Mouse (Mus musculus): ENCODE measurements around the gene Dpm1. TPM values are rescaled to one million over a fixed set of nuclear protein-coding genes. Genes with fewer than 3 reads are reported as not detected.

The Dpm1 gene
- polyA plus RNA-seq, 1 experiment from 2014 or later: 102 TPM

GRCm38 (mm10) chr2:168195721-168196120, 34.7 kb downstream of the Dpm1 start:
- H3K4me2 ChIP-seq (replicated peaks): no peak overlapping the region
- no peak for ATAC-seq (ENCODE audit: insufficient number of reproducible peaks, low FRiP score, low TSS enrichment, low read depth)
- no peak overlapping the region for H3K4me3 ChIP-seq (replicated peaks)
- H3K4me1 ChIP-seq: peaks cover 47% of the 10 kb centered on the region
- H3K27ac ChIP-seq (replicated peaks): no peak overlapping the region
- peaks cover 10% of the 10 kb centered on the region for H3K36me3 ChIP-seq
- no peaks in the 10 kb centered on the region for H3K27me3 ChIP-seq
- H3K9ac ChIP-seq: no peak overlapping the region
- WGBS: 59% methylated on average over 2 of the region's 2 CpGs
- H3K9me3 ChIP-seq (replicated peaks): no peaks in the 10 kb centered on the region

GRCm38 (mm10) chr2:168193685-168194084, 36.7 kb downstream of the Dpm1 start:
- Histone ChIP-seq H3K27ac (replicated peaks) (no peak overlapping the region), H3K27me3 (no peaks in the 10 kb centered on the region), H3K4me2 (replicated peaks) (no peak overlapping the region), H3K9ac (no peak overlapping the region), H3K4me3 (replicated peaks) (no peak overlapping the region), H3K4me1 (peaks cover 51% of the 10 kb centered on the region), H3K36me3 (peaks cover 13% of the 10 kb centered on the region), H3K9me3 (replicated peaks) (no peaks in the 10 kb centered on the region)
- 71% methylated on average over 2 of the region's 2 CpGs for WGBS
- ATAC-seq (ENCODE audit: insufficient number of reproducible peaks, low FRiP score, low TSS enrichment, low read depth): no peak

- H3K4me1 ChIP-seq: peaks cover 48% of the 10 kb centered on the region
- 81% methylated on average over 2 of the region's 2 CpGs for WGBS
- no peak for ATAC-seq (ENCODE audit: insufficient number of reproducible peaks, low FRiP score, low TSS enrichment, low read depth)
These were observed 38.5 kb downstream of the Dpm1 start for GRCm38 (mm10) chr2:168191856-168192255.

GRCm38 (mm10) chr2:168175946-168176345, 54.4 kb downstream of the Dpm1 start:
- WGBS: 46% methylated on average over 7 of the region's 7 CpGs
- Histone ChIP-seq H3K9ac (no peak overlapping the region), H3K4me3 (replicated peaks) (no peak overlapping the region), H3K27me3 (no peaks in the 10 kb centered on the region), H3K4me2 (replicated peaks) (no peak overlapping the region), H3K4me1 (peaks cover 5% of the 10 kb centered on the region; the same call in 1 of the 2 replicates), H3K27ac (replicated peaks) (no peak overlapping the region), H3K36me3 (peaks cover 45% of the 10 kb centered on the region), H3K9me3 (replicated peaks) (no peaks in the 10 kb centered on the region)
- ATAC-seq (ENCODE audit: insufficient number of reproducible peaks, low FRiP score, low TSS enrichment, low read depth): no peak

More at GRCm38 (mm10) chr2:168191856-168192255, 38.5 kb downstream of the Dpm1 start:
- Histone ChIP-seq H3K27ac (replicated peaks) (no peak overlapping the region), H3K4me3 (replicated peaks) (no peak overlapping the region), H3K9me3 (replicated peaks) (no peaks in the 10 kb centered on the region), H3K4me2 (replicated peaks) (no peak overlapping the region), H3K27me3 (no peaks in the 10 kb centered on the region), H3K36me3 (peaks cover 21% of the 10 kb centered on the region), H3K9ac (no peak overlapping the region)

GRCm38 (mm10) chr2:168170167-168170685, 60.2 kb downstream of the Dpm1 start:
- Histone ChIP-seq H3K9ac (no peak overlapping the region), H3K27ac (replicated peaks) (peak overlapping the region; percentile 83), H3K27me3 (no peaks in the 10 kb centered on the region), H3K4me2 (replicated peaks) (peak overlapping the region; percentile 26), H3K4me1 (peaks cover 40% of the 10 kb centered on the region), H3K4me3 (replicated peaks) (peak overlapping the region; percentile 16; the same call in 1 of the 2 replicates), H3K9me3 (replicated peaks) (no peaks in the 10 kb centered on the region), H3K36me3 (peaks cover 11% of the 10 kb centered on the region)
- peak; percentile 56; the same call in 1 of the 2 replicates for ATAC-seq (ENCODE audit: insufficient number of reproducible peaks, low FRiP score, low TSS enrichment, low read depth)
- 9% methylated on average over 13 of the region's 13 CpGs for WGBS

GRCm38 (mm10) chr2:168169800-168170113, 60.6 kb downstream of the Dpm1 start:
- Histone ChIP-seq H3K9ac (no peak overlapping the region), H3K4me3 (replicated peaks) (peak overlapping the region; percentile 16; the same call in 1 of the 2 replicates), H3K4me1 (peaks cover 40% of the 10 kb centered on the region), H3K4me2 (replicated peaks) (peak overlapping the region; percentile 26), H3K27me3 (no peaks in the 10 kb centered on the region), H3K27ac (replicated peaks) (peak overlapping the region; percentile 83), H3K36me3 (peaks cover 7% of the 10 kb centered on the region), H3K9me3 (replicated peaks) (no peaks in the 10 kb centered on the region)
- no peak for ATAC-seq (ENCODE audit: insufficient number of reproducible peaks, low FRiP score, low TSS enrichment, low read depth)
- 4% methylated on average over 9 of the region's 9 CpGs for WGBS

GRCm38 (mm10) chr2:168168892-168169799, 61.2 kb downstream of the Dpm1 start:
- Histone ChIP-seq H3K27ac (replicated peaks) (peak overlapping the region; percentile 83), H3K4me1 (peaks cover 40% of the 10 kb centered on the region), H3K9me3 (replicated peaks) (no peaks in the 10 kb centered on the region), H3K4me2 (replicated peaks) (peak overlapping the region; percentile 26), H3K4me3 (replicated peaks) (no peak overlapping the region), H3K27me3 (no peaks in the 10 kb centered on the region), H3K36me3 (peaks cover 7% of the 10 kb centered on the region), H3K9ac (no peak overlapping the region)
- ATAC-seq (ENCODE audit: insufficient number of reproducible peaks, low FRiP score, low TSS enrichment, low read depth): peak; percentile 68
- WGBS: 16% methylated on average over 9 of the region's 9 CpGs

GRCm38 (mm10) chr2:168167781-168168180, 62.6 kb downstream of the Dpm1 start:
- 50% methylated on average over 3 of the region's 3 CpGs for WGBS
- Histone ChIP-seq H3K4me1 (peaks cover 40% of the 10 kb centered on the region), H3K4me2 (replicated peaks) (no peak overlapping the region), H3K27me3 (no peaks in the 10 kb centered on the region), H3K36me3 (no peaks in the 10 kb centered on the region), H3K4me3 (replicated peaks) (no peak overlapping the region), H3K9ac (no peak overlapping the region), H3K27ac (replicated peaks) (no peak overlapping the region), H3K9me3 (replicated peaks) (no peaks in the 10 kb centered on the region)
- no peak for ATAC-seq (ENCODE audit: insufficient number of reproducible peaks, low FRiP score, low TSS enrichment, low read depth)

GRCm38 (mm10) chr2:168166750-168167460, 63.5 kb downstream of the Dpm1 start:
- Histone ChIP-seq H3K27ac (replicated peaks) (no peak overlapping the region), H3K4me3 (replicated peaks) (no peak overlapping the region), H3K4me1 (peaks cover 40% of the 10 kb centered on the region), H3K9me3 (replicated peaks) (no peaks in the 10 kb centered on the region), H3K36me3 (no peaks in the 10 kb centered on the region), H3K4me2 (replicated peaks) (no peak overlapping the region), H3K9ac (no peak overlapping the region), H3K27me3 (no peaks in the 10 kb centered on the region)
- ATAC-seq (ENCODE audit: insufficient number of reproducible peaks, low FRiP score, low TSS enrichment, low read depth): no peak
- WGBS: 45% methylated on average over 21 of the region's 21 CpGs

- H3K4me2 ChIP-seq (replicated peaks): peak overlapping the region; percentile 47
- 9% methylated on average over 14 of the region's 14 CpGs for WGBS
- no peaks in the 10 kb centered on the region for H3K9me3 ChIP-seq (replicated peaks)
- no peaks in the 10 kb centered on the region for H3K27me3 ChIP-seq
- no peak overlapping the region for H3K27ac ChIP-seq (replicated peaks)
- no peak for ATAC-seq (ENCODE audit: insufficient number of reproducible peaks, low FRiP score, low TSS enrichment, low read depth)
- peak overlapping the region; percentile 33 for H3K4me3 ChIP-seq (replicated peaks)
- peaks cover 29% of the 10 kb centered on the region for H3K4me1 ChIP-seq
- H3K36me3 ChIP-seq: no peaks in the 10 kb centered on the region
- peak overlapping the region; percentile 7; the same call in 1 of the 2 replicates for H3K9ac ChIP-seq
These were observed 68.4 kb downstream of the Dpm1 start for GRCm38 (mm10) chr2:168161978-168162377.

GRCm38 (mm10) chr2:168161514-168161971, 68.8 kb downstream of the Dpm1 start:
- Histone ChIP-seq H3K9ac (0 out of 2 replicates have a peak overlapping the region, but pooled peaks have one; percentile 7), H3K36me3 (no peaks in the 10 kb centered on the region), H3K27me3 (no peaks in the 10 kb centered on the region), H3K4me2 (replicated peaks) (peak overlapping the region; percentile 47), H3K27ac (replicated peaks) (no peak overlapping the region), H3K4me3 (replicated peaks) (peak overlapping the region; percentile 33), H3K9me3 (replicated peaks) (no peaks in the 10 kb centered on the region), H3K4me1 (peaks cover 27% of the 10 kb centered on the region)
- WGBS: 4% methylated on average over 11 of the region's 11 CpGs
- ATAC-seq (ENCODE audit: insufficient number of reproducible peaks, low FRiP score, low TSS enrichment, low read depth): 0 out of 2 replicates have a peak, but pooled peaks have one; percentile 35
